Mouse (Mus musculus) hindbrain, embryonic 15.5 days (tissue): Measurements from ENCODE around the gene Olfr906. TPM values are rescaled to one million over a fixed set of nuclear protein-coding genes. Genes with fewer than 3 reads are reported as not detected.

Source experiments
- ATAC-seq: fragments of 200-750 bp; cut with Nextera tagmentation; 2 replicates; pipeline ENCODE4 v1.8.0; 2017; ENCODE audit warnings: low read depth, moderate number of reproducible peaks, moderate TSS enrichment; ENCODE audit not compliant: low FRiP score
- H3K27ac ChIP-seq: fragments of 300-500 bp; sonication (generic); replicated peaks from 2 replicates; pipeline ENCODE4 v1.5.1; 2015; ENCODE audit warnings: mild to moderate bottlenecking, inconsistent platforms
- H3K27me3 ChIP-seq: fragments of 300-500 bp; sonication (generic); 2 replicates; pipeline ENCODE4 v1.6.1; 2015; ENCODE audit warnings: control low read depth, inconsistent platforms
- H3K36me3 ChIP-seq: fragments of 300-500 bp; sonication (generic); 2 replicates; pipeline ENCODE4 v1.6.1; 2015; ENCODE audit warnings: control low read depth, inconsistent platforms
- H3K4me1 ChIP-seq: fragments of 300-500 bp; sonication (generic); replicated peaks from 2 replicates; pipeline ENCODE4 v1.6.1; 2015; ENCODE audit warnings: control low read depth, inconsistent platforms
- H3K4me2 ChIP-seq: fragments of 300-500 bp; sonication (generic); 2 replicates; pipeline ENCODE4 v1.6.1; 2015; ENCODE audit warnings: moderate library complexity, mild to moderate bottlenecking, inconsistent platforms
- H3K4me3 ChIP-seq: fragments of 300-500 bp; sonication (generic); 2 replicates; pipeline ENCODE4 v1.5.1; 2015; ENCODE audit warnings: mild to moderate bottlenecking, inconsistent platforms
- H3K9ac ChIP-seq: fragments of 300-500 bp; sonication (generic); 2 replicates; pipeline ENCODE4 v1.6.1; 2015; ENCODE audit warnings: inconsistent platforms
- H3K9me3 ChIP-seq: fragments of 300-500 bp; sonication (generic); 2 replicates; pipeline ENCODE4 v1.6.1; 2016; ENCODE audit warnings: control low read depth, inconsistent platforms
- WGBS: fragments of 180-500 bp; shearing (Covaris S2); methylation state at CpG from one replicate; pipeline ENCODE4 v1.1.7; 2015; 5-methylcytosine and 5-hydroxymethylcytosine counted together
- polyA plus RNA-seq: library from polyadenylated mRNA; unstranded; fragments of >200 nt; fragmentation: Nextera tagmentation; extraction: Ambion mirVana; gene quantifications from 2 replicates; pipeline ENCODE4 v1.2.1, GENCODE M21; 2015

Gene Olfr906
- polyA plus RNA-seq: not detected in 2 replicates

DNA sequence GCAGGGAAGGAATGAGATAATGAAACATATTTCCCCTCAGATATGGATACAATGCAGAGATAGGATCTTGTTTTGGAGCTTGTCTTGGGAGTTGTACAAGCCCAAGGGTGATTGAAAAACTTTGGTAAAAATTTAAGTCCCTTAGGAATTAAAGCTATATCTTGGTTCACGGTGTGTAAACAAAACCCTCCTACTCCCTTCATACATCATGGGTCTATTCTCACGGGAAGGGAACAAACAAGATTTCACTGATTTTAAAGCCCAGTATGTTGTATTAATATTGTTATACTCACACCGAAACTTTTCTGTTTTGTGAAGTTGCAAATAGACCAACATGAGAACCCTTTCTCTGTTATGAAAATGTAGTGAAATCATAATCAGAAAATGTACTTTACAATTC is at the start of gene Olfr906:
Gene Olfr906, plus strand, starts transcription at position 301 of the 400 bp plus-strand sequence.
- H3K36me3 ChIP-seq: no peaks in the 10 kb centered on the region
- H3K4me2 ChIP-seq: no peak within 1 kb of the TSS
- WGBS: 90% methylated on average over 3 of the region's 3 CpGs
- H3K4me3 ChIP-seq: no peak within 1 kb of the TSS
- H3K27me3 ChIP-seq: no peaks in the 10 kb centered on the region
- no peaks in the 10 kb centered on the region for H3K4me1 ChIP-seq
- no peaks in the 10 kb centered on the region for H3K9me3 ChIP-seq
- no peak within 1 kb of the TSS for H3K9ac ChIP-seq
- H3K27ac ChIP-seq: no peak within 1 kb of the TSS
- ATAC-seq: no peak

DNA sequence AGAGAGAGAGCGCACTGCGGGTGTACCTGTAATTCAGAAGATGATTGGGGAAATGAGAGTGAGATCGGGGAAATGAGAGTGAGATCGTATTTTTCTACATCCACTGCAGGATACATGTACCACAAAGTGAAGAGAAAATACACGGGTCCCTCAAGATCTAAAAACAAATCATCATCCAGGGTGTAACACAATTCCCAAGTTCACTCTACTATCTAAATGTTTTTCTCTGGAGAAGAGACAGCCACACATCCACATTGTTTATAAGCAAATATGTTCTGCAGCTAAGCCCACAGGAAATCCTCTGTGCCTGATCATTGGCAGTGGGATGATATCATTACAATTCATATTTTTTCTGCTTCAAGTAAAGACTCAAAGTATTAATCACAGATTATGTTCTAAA is 39.5 kb upstream of the Olfr906 start, which contains the start of gene Olfr902:
Gene Olfr902, plus strand, starts transcription at position 301 of the 400 bp plus-strand sequence.
- WGBS: 86% methylated on average over 5 of the region's 5 CpGs
- no peak within 1 kb of the TSS for H3K9ac ChIP-seq

DNA sequence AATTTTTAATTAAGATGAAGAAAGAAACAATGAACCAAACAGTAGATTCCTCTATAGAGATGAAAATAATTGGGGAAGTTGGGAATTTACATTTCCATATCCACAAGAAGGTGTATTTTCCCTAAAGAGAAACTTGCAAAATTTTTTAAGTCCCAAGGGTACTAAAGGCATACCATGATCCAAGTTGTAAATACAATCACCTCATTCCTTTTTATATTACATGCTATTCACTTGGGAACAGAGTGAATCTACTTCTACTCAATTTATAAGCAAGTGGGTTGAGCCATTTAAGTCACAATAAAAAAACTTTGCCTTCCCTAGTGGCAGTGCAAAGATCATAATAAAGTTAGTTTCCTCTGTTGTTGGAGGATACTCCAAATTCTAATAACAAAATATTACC is 24.0 kb upstream of the Olfr906 start, which contains the start of gene Olfr904:
Gene Olfr904, plus strand, starts transcription at position 301 of the 400 bp plus-strand sequence.
- no peaks in the 10 kb centered on the region for H3K27me3 ChIP-seq
- no peak for ATAC-seq
- H3K27ac ChIP-seq: no peak within 1 kb of the TSS
- no peak within 1 kb of the TSS for H3K4me3 ChIP-seq
- H3K9ac ChIP-seq: no peak within 1 kb of the TSS
- no peak within 1 kb of the TSS for H3K4me2 ChIP-seq
- H3K9me3 ChIP-seq: no peaks in the 10 kb centered on the region
- no peaks in the 10 kb centered on the region for H3K36me3 ChIP-seq
- no peaks in the 10 kb centered on the region for H3K4me1 ChIP-seq

More for the DNA sequence above, 39.5 kb upstream of the Olfr906 start, which contains the start of gene Olfr902:
- Histone ChIP-seq H3K27ac (no peak within 1 kb of the TSS), H3K27me3 (no peaks in the 10 kb centered on the region), H3K4me2 (no peak within 1 kb of the TSS), H3K36me3 (no peaks in the 10 kb centered on the region), H3K4me3 (no peak within 1 kb of the TSS), H3K9me3 (no peaks in the 10 kb centered on the region), H3K4me1 (no peaks in the 10 kb centered on the region)
- no peak for ATAC-seq

DNA sequence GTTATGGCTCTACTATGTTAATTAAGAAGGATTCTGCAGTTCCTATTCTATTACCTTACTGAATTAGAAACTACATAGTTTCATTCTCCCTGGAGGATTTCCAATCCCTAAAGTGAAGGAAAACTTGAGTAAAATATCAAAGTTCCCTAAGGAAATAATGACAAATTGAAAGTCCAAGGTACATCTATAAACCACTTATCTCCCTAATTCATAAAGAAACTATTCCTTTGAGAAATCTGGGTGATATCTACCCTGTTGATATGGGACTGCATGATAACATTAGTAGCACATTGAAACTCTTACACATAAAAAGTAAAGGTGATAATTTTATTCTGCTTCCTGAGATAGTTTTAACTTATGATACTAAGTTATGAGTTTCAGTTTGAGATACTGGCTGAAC is 16.1 kb upstream of the Olfr906 start, which contains the start of gene Olfr905:
Gene Olfr905, plus strand, starts transcription at position 301 of the 400 bp plus-strand sequence.
- no peak within 1 kb of the TSS for H3K4me2 ChIP-seq
- no peak for ATAC-seq
- no peaks in the 10 kb centered on the region for H3K27me3 ChIP-seq
- H3K4me1 ChIP-seq: no peaks in the 10 kb centered on the region
- H3K9me3 ChIP-seq: no peaks in the 10 kb centered on the region
- H3K36me3 ChIP-seq: no peaks in the 10 kb centered on the region
- no peak within 1 kb of the TSS for H3K4me3 ChIP-seq
- H3K9ac ChIP-seq: no peak within 1 kb of the TSS
- no peak within 1 kb of the TSS for H3K27ac ChIP-seq

DNA sequence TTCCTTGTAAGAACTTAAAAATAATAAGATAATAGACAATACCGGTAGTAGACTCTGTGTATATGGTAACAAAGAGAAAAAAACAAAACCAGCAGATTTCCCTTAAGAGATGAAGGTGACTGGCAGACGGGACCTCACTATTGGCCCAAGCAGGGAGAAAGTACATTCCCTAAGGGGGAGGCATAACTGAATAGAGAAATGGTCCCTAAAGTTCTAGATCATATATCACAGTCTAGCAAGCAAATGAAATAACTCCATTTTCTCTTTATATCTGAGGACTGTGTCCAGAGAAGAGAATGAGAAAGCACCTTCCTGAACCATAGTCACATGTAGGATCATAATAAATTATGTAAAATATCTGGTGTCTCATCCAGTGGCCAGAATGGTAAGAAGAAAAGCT is 8.6 kb downstream of the Olfr906 start, which contains the start of gene Olfr907:
Gene Olfr907, plus strand, starts transcription at position 301 of the 400 bp plus-strand sequence.
- WGBS: 87% methylated on average over 2 of the region's 2 CpGs
- H3K27me3 ChIP-seq: no peaks in the 10 kb centered on the region

DNA sequence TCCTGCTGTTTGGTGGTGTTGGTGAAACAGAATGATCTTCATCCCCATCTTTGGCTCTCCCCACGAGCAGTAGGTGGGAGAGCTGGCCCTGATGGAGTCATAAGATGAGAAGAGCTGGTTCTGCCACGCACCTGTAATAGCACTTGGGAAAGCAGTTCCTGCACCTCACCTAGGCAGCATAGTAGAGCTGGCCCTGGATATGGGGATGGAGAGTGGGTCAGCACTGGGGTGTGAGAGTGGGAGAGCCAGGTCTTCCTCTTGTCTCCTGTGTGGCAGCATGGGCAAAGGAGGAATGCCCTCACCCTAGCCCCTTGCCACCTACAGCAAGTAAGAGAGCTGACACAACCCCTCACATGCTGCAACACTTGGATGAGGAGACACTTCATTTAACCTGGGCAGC is 25.5 kb downstream of the Olfr906 start:
- WGBS: 73% methylated on average over 2 of the region's 2 CpGs
- no peak for ATAC-seq
- H3K9me3 ChIP-seq: no peaks in the 10 kb centered on the region

More for the DNA sequence above, 8.6 kb downstream of the Olfr906 start, which contains the start of gene Olfr907:
- Histone ChIP-seq H3K9me3 (no peaks in the 10 kb centered on the region), H3K4me2 (no peak within 1 kb of the TSS), H3K9ac (no peak within 1 kb of the TSS), H3K27ac (no peak within 1 kb of the TSS), H3K4me1 (no peaks in the 10 kb centered on the region), H3K36me3 (no peaks in the 10 kb centered on the region), H3K4me3 (no peak within 1 kb of the TSS)
- no peak for ATAC-seq

DNA sequence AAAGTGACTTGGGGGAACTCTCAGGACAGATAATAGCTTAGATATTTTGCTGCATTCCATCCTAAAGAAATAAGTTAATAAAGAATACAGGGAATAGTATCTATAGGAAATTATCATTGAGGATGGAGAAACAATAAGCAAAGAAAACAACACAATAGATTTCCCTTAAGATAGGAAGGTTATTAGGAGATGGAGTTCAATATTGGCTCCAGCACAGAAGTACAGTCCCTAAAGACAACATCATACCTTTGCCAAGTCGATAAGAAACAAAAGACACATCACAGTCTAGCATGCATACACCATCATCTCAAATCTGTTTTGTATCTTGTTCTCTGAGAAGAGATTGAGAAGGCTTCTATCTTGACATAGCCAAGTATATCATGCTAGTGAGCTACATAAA is 34.4 kb downstream of the Olfr906 start, which contains the start of gene Olfr911-ps1:
Gene Olfr911-ps1, plus strand, starts transcription at position 301 of the 400 bp plus-strand sequence.
- 80% methylated on average over 1 of the region's 1 CpGs for WGBS
- Histone ChIP-seq H3K4me1 (no peaks in the 10 kb centered on the region), H3K27ac (no peak within 1 kb of the TSS), H3K4me2 (no peak within 1 kb of the TSS), H3K27me3 (no peaks in the 10 kb centered on the region), H3K9me3 (no peaks in the 10 kb centered on the region), H3K4me3 (no peak within 1 kb of the TSS), H3K9ac (no peak within 1 kb of the TSS), H3K36me3 (no peaks in the 10 kb centered on the region)
- ATAC-seq: no peak

More for the DNA sequence above, 25.5 kb downstream of the Olfr906 start:
- H3K9ac ChIP-seq: no peak overlapping the region
- H3K4me1 ChIP-seq: no peaks in the 10 kb centered on the region
- no peak overlapping the region for H3K27ac ChIP-seq
- no peaks in the 10 kb centered on the region for H3K36me3 ChIP-seq
- no peak overlapping the region for H3K4me3 ChIP-seq
- H3K4me2 ChIP-seq: no peak overlapping the region
- H3K27me3 ChIP-seq: no peaks in the 10 kb centered on the region

DNA sequence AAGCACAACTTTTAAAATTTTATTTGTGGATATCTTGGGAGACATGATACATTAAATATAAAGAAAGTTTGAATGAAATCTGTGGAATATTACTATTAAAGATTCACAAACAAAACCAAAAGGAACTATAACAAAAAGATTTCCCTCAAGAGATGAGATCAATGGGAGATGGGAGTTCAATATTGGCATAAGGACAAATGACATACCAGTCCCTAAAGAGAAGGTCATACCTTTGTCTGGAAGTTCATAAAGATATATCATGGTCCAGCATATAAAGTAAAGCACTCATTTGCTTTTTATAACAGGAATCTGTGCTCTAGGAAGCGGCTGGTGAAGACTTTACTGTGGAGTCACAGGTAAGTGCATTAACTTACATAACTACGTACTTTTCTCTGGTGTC is 50.7 kb downstream of the Olfr906 start, which contains the start of gene Olfr910:
Gene Olfr910, plus strand, starts transcription at position 301 of the 400 bp plus-strand sequence.
- Histone ChIP-seq H3K9me3 (no peaks in the 10 kb centered on the region), H3K27ac (no peak within 1 kb of the TSS), H3K4me1 (no peaks in the 10 kb centered on the region), H3K27me3 (no peaks in the 10 kb centered on the region), H3K36me3 (no peaks in the 10 kb centered on the region), H3K4me3 (no peak within 1 kb of the TSS), H3K4me2 (no peak within 1 kb of the TSS), H3K9ac (no peak within 1 kb of the TSS)
- ATAC-seq: no peak
- WGBS: 93% methylated on average over 2 of the region's 2 CpGs

Other genes with a start within 250 kb of the Olfr906 start
- gene Olfr143, start 234.3 kb upstream of the Olfr906 start, polyA plus RNA-seq: not detected in 2 replicates
- not detected in 2 replicates for gene Olfr895, start 219.2 kb upstream of the Olfr906 start, polyA plus RNA-seq
- not detected in 2 replicates for gene Olfr896-ps1, start 196.0 kb upstream of the Olfr906 start, polyA plus RNA-seq
- not detected in 2 replicates for gene Olfr25, start 158.0 kb upstream of the Olfr906 start, polyA plus RNA-seq
- gene Olfr898, start 138.7 kb upstream of the Olfr906 start, polyA plus RNA-seq: not detected in 2 replicates
- gene Olfr250, start 120.2 kb upstream of the Olfr906 start, polyA plus RNA-seq: not detected in 2 replicates
- not detected in 2 replicates for gene Olfr251, start 110.0 kb upstream of the Olfr906 start, polyA plus RNA-seq
- gene Olfr147, start 85.4 kb upstream of the Olfr906 start, polyA plus RNA-seq: not detected in 2 replicates
- gene Olfr901, start 57.6 kb upstream of the Olfr906 start, polyA plus RNA-seq: not detected in 2 replicates
- gene Olfr902, start 39.4 kb upstream of the Olfr906 start, polyA plus RNA-seq: not detected in 2 replicates
- gene Olfr904, start 23.9 kb upstream of the Olfr906 start, polyA plus RNA-seq: not detected in 2 replicates
- gene Olfr905, start 16.0 kb upstream of the Olfr906 start, polyA plus RNA-seq: not detected in 2 replicates
- gene Olfr907, start 8.7 kb downstream of the Olfr906 start, polyA plus RNA-seq: not detected in 2 replicates
- not detected in 2 replicates for gene Olfr911-ps1, start 34.5 kb downstream of the Olfr906 start, polyA plus RNA-seq
- not detected in 2 replicates for gene Olfr910, start 50.8 kb downstream of the Olfr906 start, polyA plus RNA-seq
- not detected in 2 replicates for gene Olfr912, start 93.1 kb downstream of the Olfr906 start, polyA plus RNA-seq
- gene Olfr913, start 105.7 kb downstream of the Olfr906 start, polyA plus RNA-seq: not detected in 2 replicates
- gene Olfr914, start 118.0 kb downstream of the Olfr906 start, polyA plus RNA-seq: not detected in 2 replicates
- not detected in 2 replicates for gene Olfr916, start 172.8 kb downstream of the Olfr906 start, polyA plus RNA-seq
- gene Olfr917, start 178.8 kb downstream of the Olfr906 start, polyA plus RNA-seq: not detected in 2 replicates
- gene Olfr918, start 187.5 kb downstream of the Olfr906 start, polyA plus RNA-seq: not detected in 2 replicates
- gene Olfr919, start 216.6 kb downstream of the Olfr906 start, polyA plus RNA-seq: not detected in 2 replicates
- gene Vwa5a, start 231.2 kb downstream of the Olfr906 start, polyA plus RNA-seq: 8.5 and 9.1 TPM in 2 replicates